Mouse (Mus musculus): ENCODE results near the gene Bpgm.

The Bpgm gene

GRCm38 (mm10) chr6:34475974-34476794, at the start of gene Bpgm:
Gene Bpgm (plus strand): TSS chr6:34476207.
- peak; percentile 99 to 100 for DNase-seq (ENCODE audit: low spot score in 2 of 2)

- no peak for DNase-seq (ENCODE audit: low spot score in 2 of 2)
Measured at GRCm38 (mm10) chr6:34439006-34439405, 37.0 kb upstream of the Bpgm start.

GRCm38 (mm10) chr6:34441556-34442257, 34.3 kb upstream of the Bpgm start:
- no peak for DNase-seq (ENCODE audit: low spot score in 2 of 2)

GRCm38 (mm10) chr6:34443791-34444190, 32.2 kb upstream of the Bpgm start:
- DNase-seq (ENCODE audit: low spot score in 2 of 2), result no peak

- peak; percentile 63 to 70 for DNase-seq (ENCODE audit: low spot score in 2 of 2)
Measured at GRCm38 (mm10) chr6:34447961-34448360, 28.0 kb upstream of the Bpgm start.

- no peak for DNase-seq (ENCODE audit: low spot score in 2 of 2)
Measured at GRCm38 (mm10) chr6:34448696-34449095, 27.3 kb upstream of the Bpgm start.

- DNase-seq (ENCODE audit: low spot score in 2 of 2), result no peak
Measured at GRCm38 (mm10) chr6:34452963-34453770, 22.8 kb upstream of the Bpgm start.

GRCm38 (mm10) chr6:34459456-34459855, 16.6 kb upstream of the Bpgm start:
- no peak for DNase-seq (ENCODE audit: low spot score in 2 of 2)

GRCm38 (mm10) chr6:34460651-34461050, 15.4 kb upstream of the Bpgm start:
- no peak for DNase-seq (ENCODE audit: low spot score in 2 of 2)

- no peak for DNase-seq (ENCODE audit: low spot score in 2 of 2)
Measured at GRCm38 (mm10) chr6:34463582-34463981, 12.4 kb upstream of the Bpgm start.

GRCm38 (mm10) chr6:34471434-34472110, 4.4 kb upstream of the Bpgm start:
- DNase-seq (ENCODE audit: low spot score in 2 of 2), result no peak

GRCm38 (mm10) chr6:34473346-34473745, 2.7 kb upstream of the Bpgm start:
- DNase-seq (ENCODE audit: low spot score in 2 of 2), result no peak

- DNase-seq (ENCODE audit: low spot score in 2 of 2), result no peak
Measured at GRCm38 (mm10) chr6:34474031-34474430, 2.0 kb upstream of the Bpgm start.

GRCm38 (mm10) chr6:34475391-34475790, 616 bp upstream of the Bpgm start:
- DNase-seq (ENCODE audit: low spot score in 2 of 2), result no peak

GRCm38 (mm10) chr6:34478036-34478435, 2.0 kb downstream of the Bpgm start:
- DNase-seq (ENCODE audit: low spot score in 2 of 2), result no peak

- DNase-seq (ENCODE audit: low spot score in 2 of 2), result no peak
Measured at GRCm38 (mm10) chr6:34478677-34479360, 2.8 kb downstream of the Bpgm start.

GRCm38 (mm10) chr6:34479531-34479930, 3.5 kb downstream of the Bpgm start:
- no peak for DNase-seq (ENCODE audit: low spot score in 2 of 2)

GRCm38 (mm10) chr6:34480749-34481148, 4.7 kb downstream of the Bpgm start:
- DNase-seq (ENCODE audit: low spot score in 2 of 2), result no peak

GRCm38 (mm10) chr6:34481349-34481748, 5.3 kb downstream of the Bpgm start:
- DNase-seq (ENCODE audit: low spot score in 2 of 2), result no peak

- no peak for DNase-seq (ENCODE audit: low spot score in 2 of 2)
Measured at GRCm38 (mm10) chr6:34482842-34483241, 6.8 kb downstream of the Bpgm start.

GRCm38 (mm10) chr6:34483390-34483789, 7.4 kb downstream of the Bpgm start:
- no peak for DNase-seq (ENCODE audit: low spot score in 2 of 2)

Data from cerebellum, postnatal 4 days (tissue).